Mouse (Mus musculus) Patski (cell line): ENCODE data around the gene Gusb. TPM values are rescaled to one million over a fixed set of nuclear protein-coding genes. Genes with fewer than 3 reads are reported as not detected.
A peak's percentile ranks its signal among the peaks of the same experiment; 100 is the strongest.

Experiments used
- ATAC-seq: fragments of 100-300 bp; one replicate; pipeline ENCODE4 v1.8.0; 2021
- CTCF ChIA-PET: fragments of 350-600 bp; sonication (Branson Sonifier 250); formaldehyde crosslinking; loops from one replicate; lab custom pipeline; 2022; ENCODE audit warnings: inconsistent platforms; lab: Charles Lee
- POLR2A ChIA-PET: fragments of 350-600 bp; sonication (Branson Sonifier 250); formaldehyde crosslinking; loops from one replicate; lab custom pipeline; 2022; ENCODE audit warnings: antibody characterized with exemption, inconsistent platforms; lab: Charles Lee
- DNase-seq: peaks from one replicate; pipeline ENCODE4 v3.0.0-alpha.2; 2011; ENCODE audit warnings: low read depth, low spot score
- H3K27me3 ChIP-seq: fragments of 371-371 bp; one replicate; pipeline ENCODE4 v1.5.1; 2021
- CTCF ChIP-seq: fragments of 100-300 bp; IDR thresholded peaks from one replicate; pipeline ENCODE4 v1.5.1; 2021
- in situ Hi-C: fragments of 300-500 bp; cut with MboI; formaldehyde crosslinking; loops from 3 replicates; pipeline ENCODE4 v1.11.1; 2018; ENCODE audit warnings: low pct_unique_long_range_greater_than_20kb, mixed read lengths
- polyA plus RNA-seq: library from polyadenylated mRNA; unstranded; gene quantifications from one replicate; pipeline ENCODE4 v1.2.3, GENCODE M21; 2021

The Gusb gene
- polyA plus RNA-seq, 1 experiment from 2014 or later = 63.8 TPM

DNA sequence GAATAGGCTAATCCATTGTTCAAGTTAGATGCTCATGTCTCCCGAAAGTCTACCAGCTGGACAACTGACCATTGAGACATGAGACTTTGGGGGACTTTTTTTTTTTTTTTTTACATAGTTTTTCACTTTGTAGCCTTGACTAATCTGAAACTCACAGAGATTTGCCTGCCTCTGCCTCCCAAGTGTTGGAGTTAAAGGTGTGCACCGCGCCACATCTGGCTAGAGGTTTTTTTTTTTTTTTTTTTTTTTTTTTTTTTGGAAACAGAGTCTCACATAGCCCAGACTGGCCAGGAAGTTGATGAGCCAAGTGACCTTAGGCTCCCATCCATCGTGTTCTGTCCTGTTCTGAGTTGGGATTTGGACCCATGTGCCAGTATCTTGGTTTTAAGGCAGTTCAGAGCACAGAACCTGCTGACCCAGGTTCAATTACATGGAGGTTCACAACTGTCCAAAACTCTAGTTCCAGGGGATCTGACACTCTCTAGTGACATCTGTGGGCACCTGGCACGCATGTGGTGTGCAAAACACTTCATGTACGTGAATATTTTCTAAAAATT, 5.3 kb upstream of the Gusb start:
- ATAC-seq (no peak), DNase-seq (no peak)
- H3K27me3 ChIP-seq = no peaks in the 10 kb centered on the region
- no peak for TF ChIP-seq CTCF
- POLR2A ChIA-PET = interaction anchor here (0.6 to 0.7 kb wide), 2 partner anchors 14 to 99 kb away, joined by 3 read pairs; no protein-coding TSS in a partner anchor
- in situ Hi-C loops = no loop called here
- CTCF ChIA-PET = interaction anchor here (2.8 to 3.7 kb wide), 2 partner anchors 9 to 15 kb away, joined by 12 to 28 read pairs; no protein-coding TSS in a partner anchor

DNA sequence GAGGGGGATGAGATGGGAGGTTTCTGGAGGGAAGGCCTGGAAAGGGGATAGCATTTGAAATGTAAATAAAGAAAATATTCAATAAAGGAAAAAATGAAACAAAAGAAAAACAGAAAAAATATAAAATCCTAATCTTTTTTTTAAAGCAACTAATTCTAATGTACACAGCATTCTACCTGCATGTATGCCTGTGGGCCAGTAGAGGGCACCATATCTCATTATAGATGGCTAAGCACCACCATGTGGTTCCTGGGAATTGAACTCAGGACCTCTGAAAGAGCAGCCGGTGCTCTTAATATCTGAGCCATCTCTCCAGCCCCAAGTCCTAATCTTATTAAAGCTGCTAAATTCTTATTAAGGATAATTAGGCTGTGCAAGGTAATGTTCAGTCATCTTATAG, 4.5 kb upstream of the Gusb start:
- DNase-seq (no peak), ATAC-seq (no peak)
- in situ Hi-C loops = no loop called here
- CTCF ChIA-PET = interaction anchor here (1.0 to 3.7 kb wide), 3 partner anchors 11 to 31 kb away, joined by 3 to 28 read pairs (median 6); no protein-coding TSS in a partner anchor
- no peaks in the 10 kb centered on the region for H3K27me3 ChIP-seq
- POLR2A ChIA-PET = interaction anchor here (0.6 kb wide), 1 partner anchor 98 kb away, joined by 3 read pairs; no protein-coding TSS in a partner anchor
- TF ChIP-seq CTCF = peak; percentile 77

DNA sequence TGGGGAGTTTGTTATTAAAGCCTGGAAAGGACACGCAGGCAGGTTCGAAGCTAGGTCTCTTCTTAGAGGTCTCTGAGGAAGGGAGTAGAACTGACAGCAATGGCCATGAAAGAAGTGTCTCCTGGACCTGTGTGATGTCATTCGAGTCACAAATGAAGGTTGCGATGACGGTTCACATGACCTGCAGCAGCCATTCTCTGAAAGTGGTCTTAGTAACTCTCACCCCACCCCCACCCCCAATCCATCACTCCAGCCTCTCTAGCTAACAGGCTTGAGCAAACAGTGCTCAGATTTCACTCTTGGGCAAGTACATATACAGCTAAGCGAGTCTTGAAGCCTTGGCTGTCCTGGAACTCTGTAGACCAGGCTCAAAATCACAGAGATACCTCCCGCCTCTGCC, 380 bp upstream of the Gusb start:
- no peak for TF ChIP-seq CTCF
- no peak for ATAC-seq
- in situ Hi-C loops = no loop called here

DNA sequence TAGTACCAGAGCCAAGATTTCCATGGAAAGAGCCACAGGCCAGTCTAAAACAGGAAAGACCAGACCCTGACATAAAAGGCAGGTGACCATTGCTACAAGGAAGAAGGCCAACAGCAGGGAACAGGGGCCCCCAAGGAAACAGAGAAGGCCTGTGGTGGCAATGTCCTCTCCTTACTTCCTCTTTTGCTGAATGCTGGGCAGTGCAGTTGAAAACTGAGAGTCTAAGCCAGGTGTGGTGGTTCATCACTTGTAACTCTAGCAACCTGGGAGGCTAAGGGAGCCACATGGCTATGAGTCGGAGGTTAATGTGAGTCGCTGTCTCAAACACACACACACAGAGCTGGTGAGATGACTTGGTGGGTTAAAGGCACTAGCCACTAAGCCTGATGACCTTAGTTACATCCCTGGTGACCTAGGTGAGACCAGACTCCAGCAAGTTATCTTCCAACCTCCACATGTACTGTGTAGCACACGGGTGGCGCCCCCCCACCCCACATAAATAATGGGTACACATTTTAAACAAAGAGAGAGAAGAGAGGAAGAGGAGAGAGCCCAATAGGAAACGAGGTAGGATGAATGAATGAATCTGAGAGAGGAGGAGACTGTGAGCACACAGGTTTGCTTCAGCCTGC, 1.4 kb downstream of the Gusb start:
- H3K27me3 ChIP-seq = no peaks in the 10 kb centered on the region
- ChIA-PET CTCF (interaction anchor here (1.0 to 1.6 kb wide), 2 partner anchors 36 to 37 kb away, joined by 3 to 7 read pairs; no protein-coding TSS in a partner anchor), POLR2A (interaction anchor here (1.2 kb wide), 1 partner anchor 17 kb away, joined by 4 read pairs; no protein-coding TSS in a partner anchor)
- in situ Hi-C loops = no loop called here
- DNase-seq = no peak
- TF ChIP-seq CTCF = no peak
- ATAC-seq = no peak

More for the DNA sequence above, 380 bp upstream of the Gusb start:
- CTCF ChIA-PET = interaction anchor here (1.0 to 1.7 kb wide), 4 partner anchors 9 to 41 kb away, joined by 3 to 8 read pairs (median 4); no protein-coding TSS in a partner anchor
- DNase-seq = no peak
- POLR2A ChIA-PET = interaction anchor here (0.6 to 1.2 kb wide), 2 partner anchors 18 to 260 kb away, joined by 3 read pairs; no protein-coding TSS in a partner anchor
- H3K27me3 ChIP-seq = no peaks in the 10 kb centered on the region

DNA sequence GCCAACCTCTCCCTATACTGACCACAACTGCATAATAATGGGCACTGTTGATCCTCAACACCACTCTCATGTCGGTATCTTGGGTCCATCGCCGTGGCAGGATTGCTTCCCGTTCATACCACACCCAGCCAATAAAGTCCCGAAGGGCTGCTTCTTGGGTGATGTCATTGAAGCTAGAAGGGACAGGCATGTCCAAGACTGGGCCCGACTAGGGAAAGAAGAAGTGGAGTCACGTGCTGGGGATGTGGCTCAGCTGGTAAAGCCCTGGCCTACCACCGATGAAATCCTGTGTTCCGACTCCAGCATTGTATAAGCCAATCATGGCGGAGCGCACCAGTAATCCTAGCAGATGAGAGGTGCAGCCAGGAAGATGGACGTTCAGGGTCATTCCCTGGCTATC, 2.1 kb downstream of the Gusb start:
- POLR2A ChIA-PET = no interaction called here
- in situ Hi-C loops = no loop called here
- no peaks in the 10 kb centered on the region for H3K27me3 ChIP-seq
- DNase-seq = no peak
- no peak for TF ChIP-seq CTCF
- ATAC-seq = no peak
- CTCF ChIA-PET = interaction anchor here (1.6 kb wide), 1 partner anchor 38 kb away, joined by 7 read pairs; no protein-coding TSS in a partner anchor

DNA sequence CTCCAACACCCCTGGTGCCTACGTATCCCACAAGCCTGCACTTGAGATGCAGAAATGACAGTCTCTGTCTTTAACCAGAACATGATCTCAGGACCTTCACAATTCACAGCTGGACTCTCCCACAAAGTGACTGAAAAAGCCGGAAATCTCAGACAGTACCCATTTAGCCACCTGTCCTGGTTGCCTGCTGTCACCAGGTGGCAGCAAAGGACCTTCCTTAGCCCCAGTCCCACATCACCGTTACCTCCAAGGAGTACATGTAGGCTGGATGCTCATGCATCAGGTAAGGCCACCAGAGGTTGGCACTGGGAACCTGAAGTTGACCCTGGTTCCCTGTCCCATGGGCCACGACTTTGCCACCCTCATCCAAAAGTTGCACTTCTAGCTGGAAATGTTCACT, 3.8 kb downstream of the Gusb start:
- ATAC-seq (peak; percentile 55), DNase-seq (no peak)
- peak; percentile 96 for TF ChIP-seq CTCF
- in situ Hi-C loops = loop anchor here (5.0 kb wide), 1 partner anchor 43 kb away; no protein-coding TSS in a partner anchor
- ChIA-PET POLR2A (interaction anchor here (0.7 kb wide), 1 partner anchor 28 kb away, joined by 3 read pairs; no protein-coding TSS in a partner anchor), CTCF (interaction anchor here (0.8 to 2.3 kb wide), 11 partner anchors 11 to 162 kb away, joined by 3 to 12 read pairs (median 4); no protein-coding TSS in a partner anchor)
- no peaks in the 10 kb centered on the region for H3K27me3 ChIP-seq

DNA sequence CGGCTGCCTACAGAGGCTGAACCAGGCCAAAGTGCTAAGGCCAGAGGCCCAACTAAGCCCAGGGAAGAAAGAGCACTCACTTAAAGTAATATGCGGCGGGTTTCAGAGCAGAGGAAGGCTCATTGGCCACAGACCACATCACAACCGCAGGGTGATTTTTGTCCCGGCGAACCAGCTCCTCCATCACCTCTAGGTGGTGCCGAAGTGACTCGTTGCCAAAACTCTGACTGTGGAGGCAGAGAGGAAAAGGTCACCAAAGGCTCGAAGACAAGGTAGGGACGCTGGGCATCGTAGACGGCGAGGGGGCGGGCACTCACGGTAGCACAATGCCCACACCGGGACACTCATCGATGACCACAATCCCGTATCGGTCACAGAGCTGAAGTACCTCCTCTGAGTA, 5.1 kb downstream of the Gusb start:
- TF ChIP-seq CTCF = no peak
- POLR2A ChIA-PET = no interaction called here
- H3K27me3 ChIP-seq = no peaks in the 10 kb centered on the region
- no peak for ATAC-seq
- CTCF ChIA-PET = interaction anchor here (1.0 to 2.6 kb wide), 7 partner anchors 13 to 73 kb away, joined by 3 to 10 read pairs (median 7); no protein-coding TSS in a partner anchor
- in situ Hi-C loops = loop anchor here (5.0 kb wide), 1 partner anchor 45 kb away; no protein-coding TSS in a partner anchor
- no peak for DNase-seq

DNA sequence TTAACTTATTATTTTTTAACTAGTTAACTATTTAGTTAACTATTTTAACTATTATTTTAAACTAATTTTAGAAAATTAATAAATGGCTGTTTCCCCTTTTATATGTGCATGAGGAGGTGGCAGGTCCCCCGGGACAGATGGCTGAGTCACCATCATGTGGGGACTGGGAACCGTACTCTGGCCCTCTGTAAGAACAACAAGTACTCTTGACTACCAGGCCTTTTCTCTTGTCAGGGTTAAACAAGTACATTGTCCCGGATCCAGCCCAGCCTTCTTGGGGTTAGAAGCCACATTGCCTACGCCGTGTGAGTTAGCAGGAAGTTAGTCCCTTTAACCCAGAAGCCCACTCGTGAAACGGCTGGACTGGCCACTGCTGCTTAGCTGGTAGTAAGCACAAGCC, 7.9 kb downstream of the Gusb start:
- no peak for ATAC-seq
- no peaks in the 10 kb centered on the region for H3K27me3 ChIP-seq
- CTCF ChIA-PET = interaction anchor here (1.2 to 2.1 kb wide), 3 partner anchors 10 to 12 kb away, joined by 4 to 6 read pairs (median 5); no protein-coding TSS in a partner anchor
- no peak for DNase-seq
- in situ Hi-C loops = loop anchor here (5.0 kb wide), 1 partner anchor 47 kb away; no protein-coding TSS in a partner anchor
- POLR2A ChIA-PET = no interaction called here
- TF ChIP-seq CTCF = no peak

DNA sequence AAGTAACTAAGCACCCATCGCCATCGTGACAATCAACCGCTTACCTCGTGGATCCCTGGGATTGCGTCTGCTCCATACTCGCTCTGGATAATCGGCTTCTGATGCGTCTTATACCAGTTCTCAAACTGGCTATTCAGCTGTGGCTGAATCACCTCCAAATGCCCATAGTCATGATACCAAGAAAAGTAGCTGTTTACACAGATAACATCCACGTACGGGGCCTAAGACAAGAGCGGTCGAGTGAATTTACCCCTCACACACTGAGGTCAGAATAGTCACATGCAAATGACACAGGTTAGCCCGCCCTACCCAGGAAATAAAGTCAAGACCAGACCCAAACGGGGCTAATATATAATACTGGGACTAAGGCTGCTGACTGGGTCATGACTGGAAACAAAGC, 9.5 kb downstream of the Gusb start:
- ATAC-seq = no peak
- in situ Hi-C loops = no loop called here
- no peak for TF ChIP-seq CTCF
- no peak for DNase-seq
- ChIA-PET CTCF (interaction anchor here (1.3 kb wide), 1 partner anchor 146 kb away, joined by 4 read pairs; no protein-coding TSS in a partner anchor), POLR2A (interaction anchor here (1.4 kb wide), 1 partner anchor 12 kb away, joined by 3 read pairs; no protein-coding TSS in a partner anchor)
- no peaks in the 10 kb centered on the region for H3K27me3 ChIP-seq

DNA sequence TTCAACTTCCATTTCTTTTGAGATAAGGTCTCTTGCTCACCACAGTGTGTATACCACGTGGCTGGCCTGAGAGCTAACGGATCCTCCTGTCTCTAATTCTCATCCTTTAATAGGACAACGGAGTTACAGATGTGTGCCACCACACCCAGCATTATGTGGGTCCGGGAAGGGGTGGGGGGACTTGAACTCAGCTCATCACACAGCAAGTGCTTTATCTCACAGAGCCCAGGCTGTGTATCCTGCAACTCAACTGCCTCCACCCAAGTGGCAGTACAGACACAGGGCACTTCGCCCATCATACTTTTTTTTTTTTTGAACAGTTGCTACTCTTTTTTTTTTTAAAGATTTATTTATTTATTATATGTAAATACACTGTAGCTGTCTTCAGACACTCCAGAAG, 11.0 kb downstream of the Gusb start:
- ATAC-seq = no peak

More for the DNA sequence above, 11.0 kb downstream of the Gusb start:
- CTCF ChIA-PET = no interaction called here
- no peaks in the 10 kb centered on the region for H3K27me3 ChIP-seq
- no peak for TF ChIP-seq CTCF
- in situ Hi-C loops = no loop called here
- no peak for DNase-seq
- POLR2A ChIA-PET = no interaction called here
